Mouse (Mus musculus) spleen, postnatal 36 days (tissue): ENCODE data around the gene Hebp1.
A peak's percentile ranks its signal among the peaks of the same experiment; 100 is the strongest.

Experiments
- DNase-seq, 2 experiments: peaks; one replicate each; pipeline ENCODE4 v3.0.0; 2022; ENCODE audit warnings: low spot score in 2 of 2, mixed read lengths in 1 of 2

Hebp1 gene

GRCm38 (mm10) chr6:135197921-135198532, at the start of gene Hebp1, which contains the start of gene Fam234b:
Hebp1 (minus strand) TSS chr6:135198022.
Fam234b (plus strand) TSS chr6:135197977.
- peak; percentile 85 to 88 for DNase-seq

GRCm38 (mm10) chr6:135245586-135245985, 47.8 kb upstream of the Hebp1 start:
- no peak for DNase-seq

GRCm38 (mm10) chr6:135240361-135240760, 42.5 kb upstream of the Hebp1 start:
- DNase-seq = peak; percentile 14 to 19

GRCm38 (mm10) chr6:135238211-135238610, 40.4 kb upstream of the Hebp1 start:
- DNase-seq = no peak

GRCm38 (mm10) chr6:135237326-135237725, 39.5 kb upstream of the Hebp1 start:
- peak; percentile 22 to 34 for DNase-seq

GRCm38 (mm10) chr6:135236576-135236975, 38.8 kb upstream of the Hebp1 start:
- DNase-seq = no peak

GRCm38 (mm10) chr6:135235742-135236141, 37.9 kb upstream of the Hebp1 start:
- no peak for DNase-seq

- DNase-seq = no peak
Observed at GRCm38 (mm10) chr6:135232443-135233182, 34.8 kb upstream of the Hebp1 start.

- no peak for DNase-seq
Observed at GRCm38 (mm10) chr6:135230586-135230985, 32.8 kb upstream of the Hebp1 start.

- peak; percentile 47 to 48 for DNase-seq
Observed at GRCm38 (mm10) chr6:135228465-135228941, 30.7 kb upstream of the Hebp1 start.

- no peak for DNase-seq
Observed at GRCm38 (mm10) chr6:135223786-135224416, 26.1 kb upstream of the Hebp1 start.

GRCm38 (mm10) chr6:135219916-135220315, 22.1 kb upstream of the Hebp1 start:
- no peak for DNase-seq

- DNase-seq = no peak
Observed at GRCm38 (mm10) chr6:135218330-135218729, 20.5 kb upstream of the Hebp1 start.

GRCm38 (mm10) chr6:135212666-135213065, 14.8 kb upstream of the Hebp1 start:
- no peak for DNase-seq

GRCm38 (mm10) chr6:135211169-135211568, 13.3 kb upstream of the Hebp1 start:
- no peak for DNase-seq

- no peak for DNase-seq
Observed at GRCm38 (mm10) chr6:135206909-135207308, 9.1 kb upstream of the Hebp1 start.

GRCm38 (mm10) chr6:135205802-135206201, 8.0 kb upstream of the Hebp1 start:
- no peak for DNase-seq

GRCm38 (mm10) chr6:135204869-135205268, 7.0 kb upstream of the Hebp1 start:
- no peak for DNase-seq

GRCm38 (mm10) chr6:135203737-135204136, 5.9 kb upstream of the Hebp1 start:
- DNase-seq = no peak

- DNase-seq = no peak
Observed at GRCm38 (mm10) chr6:135202668-135203067, 4.8 kb upstream of the Hebp1 start.

GRCm38 (mm10) chr6:135200122-135200957, 2.5 kb upstream of the Hebp1 start:
- DNase-seq = no peak

- no peak for DNase-seq
Observed at GRCm38 (mm10) chr6:135198726-135199125, 904 bp upstream of the Hebp1 start.
